Mouse (Mus musculus): ENCODE data around the gene Trmt13.
"Not testable (repeated sequence)": the region's sequence is repeated elsewhere in the genome, so short reads cannot be mapped to it uniquely, and the experiment has no call there.

Trmt13 gene

GRCm38 (mm10) chr3:116614295-116614892, at the start of gene Trmt13:
TSS of gene Trmt13 (minus strand) at chr3:116614587.
- no peaks in the 10 kb centered on the region for H3K9me3 ChIP-seq (ENCODE audit: low read length)
- TF ChIP-seq NANOG (IDR thresholded peaks at IDR 0.05; ENCODE audit: borderline replicate concordance, low read length): no peak
- TF ChIP-seq CTCF (conservative IDR thresholded peaks at IDR 0.05; ENCODE audit: low read length): no peak
- no peak for TF ChIP-seq POU5F1 (IDR thresholded peaks at IDR 0.05; ENCODE audit: borderline replicate concordance, low read length)
- H3K27me3 ChIP-seq (ENCODE audit: insufficient read depth, low read length): no peaks in the 10 kb centered on the region

GRCm38 (mm10) chr3:116662463-116662863, 48.1 kb upstream of the Trmt13 start, which contains the start of gene Mfsd14a:
TSS of gene Mfsd14a (minus strand) at chr3:116662677.
- H3K9me3 ChIP-seq (ENCODE audit: low read length): no peaks in the 10 kb centered on the region
- peaks cover 72% of the 10 kb centered on the region for H3K4me1 ChIP-seq (replicated peaks; ENCODE audit: low read depth, low read length)
- peaks cover 2% of the 10 kb centered on the region; the same call in 1 of the 2 replicates for H3K36me3 ChIP-seq (ENCODE audit: insufficient read depth, low read length)
- H3K27me3 ChIP-seq (ENCODE audit: insufficient read depth, low read length): no peaks in the 10 kb centered on the region
- H3K4me3 ChIP-seq (replicated peaks; ENCODE audit: low read length): peak within 1 kb of the TSS; percentile 93
- TF ChIP-seq CTCF (conservative IDR thresholded peaks at IDR 0.05; ENCODE audit: low read length): no peak
- TF ChIP-seq POU5F1 (IDR thresholded peaks at IDR 0.05; ENCODE audit: borderline replicate concordance, low read length): no peak
- TF ChIP-seq NANOG (IDR thresholded peaks at IDR 0.05; ENCODE audit: borderline replicate concordance, low read length): no peak

More at GRCm38 (mm10) chr3:116614295-116614892, at the start of gene Trmt13:
- Histone ChIP-seq H3K4me1 (replicated peaks; ENCODE audit: low read depth, low read length) (peaks cover 12% of the 10 kb centered on the region), H3K36me3 (ENCODE audit: insufficient read depth, low read length) (peaks cover 67% of the 10 kb centered on the region), H3K4me3 (replicated peaks; ENCODE audit: low read length) (no peak within 1 kb of the TSS)

- peaks cover 2% of the 10 kb centered on the region; the same call in 1 of the 2 replicates for H3K36me3 ChIP-seq (ENCODE audit: insufficient read depth, low read length)
- H3K9me3 ChIP-seq (ENCODE audit: low read length): no peaks in the 10 kb centered on the region
- H3K4me1 ChIP-seq (replicated peaks; ENCODE audit: low read depth, low read length): peaks cover 78% of the 10 kb centered on the region
- H3K4me3 ChIP-seq (replicated peaks; ENCODE audit: low read length): peak overlapping the region; percentile 93
- H3K27me3 ChIP-seq (ENCODE audit: insufficient read depth, low read length): no peaks in the 10 kb centered on the region
- no peak for TF ChIP-seq NANOG (IDR thresholded peaks at IDR 0.05; ENCODE audit: borderline replicate concordance, low read length)
- no peak for TF ChIP-seq POU5F1 (IDR thresholded peaks at IDR 0.05; ENCODE audit: borderline replicate concordance, low read length)
- no peak for TF ChIP-seq CTCF (conservative IDR thresholded peaks at IDR 0.05; ENCODE audit: low read length)
These were observed 47.6 kb upstream of the Trmt13 start for GRCm38 (mm10) chr3:116661870-116662414.

- Histone ChIP-seq H3K4me3 (replicated peaks; ENCODE audit: low read length) (peak overlapping the region; percentile 93), H3K9me3 (ENCODE audit: low read length) (no peaks in the 10 kb centered on the region), H3K36me3 (ENCODE audit: insufficient read depth, low read length) (peaks cover 2% of the 10 kb centered on the region; the same call in 1 of the 2 replicates), H3K4me1 (replicated peaks; ENCODE audit: low read depth, low read length) (peaks cover 81% of the 10 kb centered on the region), H3K27me3 (ENCODE audit: insufficient read depth, low read length) (no peaks in the 10 kb centered on the region)
- TF ChIP-seq CTCF (conservative IDR thresholded peaks at IDR 0.05; ENCODE audit: low read length) (no peak), NANOG (IDR thresholded peaks at IDR 0.05; ENCODE audit: borderline replicate concordance, low read length) (no peak), POU5F1 (IDR thresholded peaks at IDR 0.05; ENCODE audit: borderline replicate concordance, low read length) (no peak)
These were observed 47.0 kb upstream of the Trmt13 start for GRCm38 (mm10) chr3:116661288-116661869.

GRCm38 (mm10) chr3:116659856-116660430, 45.6 kb upstream of the Trmt13 start:
- Histone ChIP-seq H3K4me3 (replicated peaks; ENCODE audit: low read length) (peak overlapping the region; percentile 93), H3K36me3 (ENCODE audit: insufficient read depth, low read length) (peaks cover 2% of the 10 kb centered on the region; the same call in 1 of the 2 replicates), H3K9me3 (ENCODE audit: low read length) (no peaks in the 10 kb centered on the region), H3K4me1 (replicated peaks; ENCODE audit: low read depth, low read length) (peaks cover 79% of the 10 kb centered on the region), H3K27me3 (ENCODE audit: insufficient read depth, low read length) (no peaks in the 10 kb centered on the region)
- no peak for TF ChIP-seq NANOG (IDR thresholded peaks at IDR 0.05; ENCODE audit: borderline replicate concordance, low read length)
- TF ChIP-seq CTCF (conservative IDR thresholded peaks at IDR 0.05; ENCODE audit: low read length): no peak
- no peak for TF ChIP-seq POU5F1 (IDR thresholded peaks at IDR 0.05; ENCODE audit: borderline replicate concordance, low read length)

DNA sequence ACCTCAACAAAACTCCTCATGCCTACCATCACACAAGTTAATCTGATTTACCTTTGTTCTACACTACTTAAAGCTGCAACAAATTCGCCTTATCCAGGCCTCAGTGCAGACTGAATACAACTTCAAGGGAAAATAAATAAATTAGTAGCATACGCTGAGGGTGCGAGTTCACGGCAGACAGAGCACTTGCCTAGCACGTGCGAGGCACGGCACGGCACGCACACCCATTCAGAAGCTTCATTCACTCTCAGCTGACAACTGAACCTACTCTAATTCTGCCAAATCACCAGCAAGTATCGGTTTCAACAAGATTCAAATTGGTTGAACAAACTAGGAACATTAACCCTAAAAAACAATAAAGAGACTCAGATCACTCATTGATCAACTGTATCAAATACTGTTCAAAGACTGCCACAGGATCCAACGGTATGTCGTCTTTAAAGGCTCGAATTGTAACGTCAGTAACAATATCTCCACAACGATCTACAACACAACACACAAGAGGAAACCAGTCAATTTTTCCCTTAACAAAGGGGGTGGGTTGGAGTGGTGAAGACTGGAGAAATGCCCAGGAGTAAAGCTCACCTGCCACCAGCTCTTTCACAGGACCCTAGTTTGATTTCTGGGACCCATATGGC, 44.7 kb upstream of the Trmt13 start:
- H3K4me1 ChIP-seq (replicated peaks; ENCODE audit: low read depth, low read length): peaks cover 78% of the 10 kb centered on the region
- peaks cover 2% of the 10 kb centered on the region; the same call in 1 of the 2 replicates for H3K36me3 ChIP-seq (ENCODE audit: insufficient read depth, low read length)
- no peaks in the 10 kb centered on the region for H3K27me3 ChIP-seq (ENCODE audit: insufficient read depth, low read length)
- no peak for TF ChIP-seq CTCF (conservative IDR thresholded peaks at IDR 0.05; ENCODE audit: low read length)
- no peaks in the 10 kb centered on the region for H3K9me3 ChIP-seq (ENCODE audit: low read length)
- H3K4me3 ChIP-seq (replicated peaks; ENCODE audit: low read length): peak overlapping the region; percentile 93

GRCm38 (mm10) chr3:116656184-116656965, 42.0 kb upstream of the Trmt13 start:
- H3K4me3 ChIP-seq (replicated peaks; ENCODE audit: low read length): peak overlapping the region; percentile 33
- no peaks in the 10 kb centered on the region for H3K27me3 ChIP-seq (ENCODE audit: insufficient read depth, low read length)
- H3K9me3 ChIP-seq (ENCODE audit: low read length): no peaks in the 10 kb centered on the region
- H3K4me1 ChIP-seq (replicated peaks; ENCODE audit: low read depth, low read length): peaks cover 90% of the 10 kb centered on the region
- H3K36me3 ChIP-seq (ENCODE audit: insufficient read depth, low read length): peaks cover 16% of the 10 kb centered on the region
- TF ChIP-seq POU5F1 (IDR thresholded peaks at IDR 0.05; ENCODE audit: borderline replicate concordance, low read length) (peak; percentile 65; the same call in 1 of the 2 replicates), CTCF (conservative IDR thresholded peaks at IDR 0.05; ENCODE audit: low read length) (no peak), NANOG (IDR thresholded peaks at IDR 0.05; ENCODE audit: borderline replicate concordance, low read length) (peak; percentile 100)

DNA sequence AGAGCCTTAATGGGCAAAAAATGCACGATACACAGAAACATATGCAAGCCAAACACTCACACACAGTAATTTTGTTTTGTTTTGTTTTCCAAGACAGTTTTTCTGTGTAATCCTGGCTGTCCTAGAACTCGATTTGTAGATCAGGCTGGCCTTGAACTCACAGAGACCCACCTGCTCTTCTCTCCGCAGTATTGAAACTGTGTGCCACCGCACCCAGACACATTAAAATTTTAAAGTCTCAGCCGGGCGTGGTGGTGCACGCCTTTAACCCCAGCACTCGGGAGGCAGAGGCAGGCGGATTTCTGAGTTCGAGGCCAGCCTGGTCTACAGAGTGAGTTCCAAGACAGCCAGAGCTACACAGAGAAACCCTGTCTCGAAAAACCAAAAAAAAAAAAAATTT, 39.7 kb upstream of the Trmt13 start:
- Histone ChIP-seq H3K4me1 (replicated peaks; ENCODE audit: low read depth, low read length) (peaks cover 91% of the 10 kb centered on the region), H3K4me3 (replicated peaks; ENCODE audit: low read length) (0 out of 2 replicates have a peak overlapping the region, but pooled peaks have one; percentile 13)

More for the DNA sequence above, 39.7 kb upstream of the Trmt13 start:
- H3K9me3 ChIP-seq (ENCODE audit: low read length); H3K27me3 ChIP-seq (ENCODE audit: insufficient read depth, low read length): not testable (repeated sequence)
- peaks cover 37% of the 10 kb centered on the region for H3K36me3 ChIP-seq (ENCODE audit: insufficient read depth, low read length)

All from E14TG2a.4 (cell line).